30 mouse cellular contexts compared by ENCODE assay signal in genomic region chr1:129148733-129149388, GRCm38 (mm10).
A peak's percentile ranks its signal among the peaks of the same experiment; 100 is the strongest.
DNase-seq lines count a peak whose midpoint lies in the region; ATAC-seq and TF ChIP-seq lines count a peak whose summit lies in the region.
"Had no signal": no experiment of that assay in that cellular context is flagged by ENCODE, and none has a peak within 500 bp of the region (broad histone marks: within the 10 kb centered on the region; RNA-seq: fewer than 3 reads in every experiment).

No protein-coding gene starts in this region.

- H3K4me3 ChIP-seq in forebrain, embryonic 13.5 days = no peak overlapping the region
- H3K4me3 ChIP-seq in forebrain, embryonic 10.5 days = no peak overlapping the region
- H3K4me3 ChIP-seq in kidney, adult 2 months (ENCODE audit: insufficient read depth, low read depth, low read length) = no peak overlapping the region
- no peak overlapping the region for H3K4me3 ChIP-seq in neural tube, embryonic 15.5 days (replicated peaks)
- H3K4me3 ChIP-seq: embryonic facial prominence, embryonic 10.5 days; embryonic facial prominence, embryonic 15.5 days; forebrain, embryonic 15.5 days; gastrocnemius, adult 2 months; heart, embryonic 13.5 days; hindbrain, embryonic 13.5 days; layer of hippocampus, adult 2 months; left cerebral cortex, adult 2 months; liver, embryonic 12.5 days; megakaryocyte, embryonic 14.5 days; midbrain, embryonic 13.5 days had no signal

- H3K9ac ChIP-seq in forebrain, embryonic 13.5 days = no peak overlapping the region
- H3K9ac ChIP-seq in neural tube, embryonic 15.5 days (replicated peaks) = no peak overlapping the region
- H3K9ac ChIP-seq: embryonic facial prominence, embryonic 15.5 days; forebrain, embryonic 15.5 days; heart, embryonic 13.5 days; hindbrain, embryonic 13.5 days; liver, embryonic 12.5 days; liver, postnatal 0 days; midbrain, embryonic 13.5 days had no signal

- peak; percentile 27; the same call in 1 of the 2 replicates for ATAC-seq in forebrain, embryonic 13.5 days
- ATAC-seq in neural tube, embryonic 15.5 days (ENCODE audit: low FRiP score) = no peak
- ATAC-seq: forebrain, embryonic 15.5 days; intestine, postnatal 0 days; liver, embryonic 12.5 days; liver, postnatal 0 days; midbrain, embryonic 13.5 days had no signal

- no peak overlapping the region for H3K27ac ChIP-seq in forebrain, embryonic 13.5 days
- H3K27ac ChIP-seq in forebrain, embryonic 10.5 days = no peak overlapping the region
- no peak overlapping the region; the same call in 1 of the 2 replicates for H3K27ac ChIP-seq in kidney, adult 2 months (ENCODE audit: insufficient read depth, low read depth, low read length)
- no peak overlapping the region for H3K27ac ChIP-seq in neural tube, embryonic 15.5 days (replicated peaks)
- H3K27ac ChIP-seq: embryonic facial prominence, embryonic 10.5 days; embryonic facial prominence, embryonic 15.5 days; forebrain, embryonic 15.5 days; gastrocnemius, adult 2 months; heart, embryonic 13.5 days; hindbrain, embryonic 13.5 days; layer of hippocampus, adult 2 months; left cerebral cortex, adult 2 months; liver, embryonic 12.5 days; midbrain, embryonic 13.5 days had no signal

- no peaks in the 10 kb centered on the region for H3K27me3 ChIP-seq in forebrain, embryonic 13.5 days
- H3K27me3 ChIP-seq in forebrain, embryonic 10.5 days (ENCODE audit: poor library complexity, severe bottlenecking) = no peaks in the 10 kb centered on the region
- no peaks in the 10 kb centered on the region for H3K27me3 ChIP-seq in kidney, adult 2 months (replicated peaks; ENCODE audit: control insufficient read depth, insufficient read depth, low read length)
- H3K27me3 ChIP-seq in neural tube, embryonic 15.5 days (replicated peaks) = no peaks in the 10 kb centered on the region
- H3K27me3 ChIP-seq: embryonic facial prominence, embryonic 15.5 days; forebrain, embryonic 15.5 days; heart, embryonic 13.5 days; hindbrain, embryonic 13.5 days; liver, embryonic 12.5 days; megakaryocyte, embryonic 14.5 days; midbrain, embryonic 13.5 days had no signal

- no peaks in the 10 kb centered on the region for H3K9me3 ChIP-seq in forebrain, embryonic 13.5 days (replicated peaks)
- H3K9me3 ChIP-seq in forebrain, embryonic 10.5 days = no peaks in the 10 kb centered on the region
- no peaks in the 10 kb centered on the region for H3K9me3 ChIP-seq in neural tube, embryonic 15.5 days (replicated peaks)
- H3K9me3 ChIP-seq: embryonic facial prominence, embryonic 10.5 days; embryonic facial prominence, embryonic 15.5 days; forebrain, embryonic 15.5 days; G1E; heart, embryonic 13.5 days; hindbrain, embryonic 13.5 days; liver, embryonic 12.5 days; megakaryocyte, embryonic 14.5 days; midbrain, embryonic 13.5 days had no signal

- no peaks in the 10 kb centered on the region for H3K36me3 ChIP-seq in forebrain, embryonic 13.5 days (ENCODE audit: poor library complexity, severe bottlenecking)
- H3K36me3 ChIP-seq in forebrain, embryonic 10.5 days (replicated peaks) = no peaks in the 10 kb centered on the region
- H3K36me3 ChIP-seq in kidney, adult 2 months (ENCODE audit: control insufficient read depth, insufficient read depth, low read length) = no peaks in the 10 kb centered on the region
- H3K36me3 ChIP-seq in neural tube, embryonic 15.5 days = no peaks in the 10 kb centered on the region
- H3K36me3 ChIP-seq: embryonic facial prominence, embryonic 10.5 days; embryonic facial prominence, embryonic 15.5 days; forebrain, embryonic 15.5 days; G1E; heart, embryonic 13.5 days; hindbrain, embryonic 13.5 days; liver, embryonic 12.5 days; midbrain, embryonic 13.5 days had no signal

- H3K4me1 ChIP-seq in forebrain, embryonic 13.5 days = 0 out of 2 replicates have a peak, but pooled peaks cover 4% of the 10 kb centered on the region
- peaks cover 5% of the 10 kb centered on the region for H3K4me1 ChIP-seq in forebrain, embryonic 10.5 days
- H3K4me1 ChIP-seq in kidney, adult 2 months (ENCODE audit: control insufficient read depth, insufficient read depth, low read length) = no peaks in the 10 kb centered on the region
- peaks cover 6% of the 10 kb centered on the region for H3K4me1 ChIP-seq in neural tube, embryonic 15.5 days
- H3K4me1 ChIP-seq: embryonic facial prominence, embryonic 15.5 days; liver, embryonic 12.5 days; megakaryocyte, embryonic 14.5 days; midbrain, embryonic 13.5 days had no signal

- no peak for DNase-seq in forebrain, embryonic 10.5 days (ENCODE audit: extremely low spot score, low spot score)
- DNase-seq in kidney, adult 2 months = peak; percentile 5
- no peak for DNase-seq in kidney, postnatal 14 days
- DNase-seq in neural tube, embryonic 10.5 days (ENCODE audit: extremely low spot score, low spot score) = peak; percentile 18
- no peak for DNase-seq in urinary bladder, postnatal 14 days (ENCODE audit: low spot score)
- no peak for DNase-seq in gastrocnemius, postnatal 36 days
- DNase-seq: adrenal gland, postnatal 10 days; cerebellum, adult 11 months; cerebellum, adult 9-10 months; cerebellum, postnatal 36 days; gastrocnemius, adult 2 months; heart, postnatal 10 days; liver, postnatal 0 days; lung, postnatal 4 days; retina, postnatal 1 day; right cerebral cortex, postnatal 14 days had no signal

- TF ChIP-seq CTCF in kidney, adult 2 months (conservative IDR thresholded peaks at IDR 0.05; ENCODE audit: insufficient read depth, insufficient read length, low read depth, low read length) = no peak

- no peak overlapping the region for H3K4me2 ChIP-seq in forebrain, embryonic 13.5 days
- no peak overlapping the region for H3K4me2 ChIP-seq in neural tube, embryonic 15.5 days
- H3K4me2 ChIP-seq: embryonic facial prominence, embryonic 15.5 days; forebrain, embryonic 15.5 days; heart, embryonic 13.5 days; hindbrain, embryonic 13.5 days; liver, embryonic 12.5 days; midbrain, embryonic 13.5 days had no signal

- intact Hi-C loops in gastrocnemius, postnatal 36 days (cut with DNase I) = no loop called here

- WGBS in forebrain, embryonic 13.5 days = 77% methylated on average over 7 of the region's 7 CpGs
- WGBS in forebrain, embryonic 10.5 days = 71% methylated on average over 7 of the region's 7 CpGs
- WGBS in kidney, adult 2 months = 40% methylated on average over 7 of the region's 7 CpGs
- WGBS in neural tube, embryonic 15.5 days = 48% methylated on average over 7 of the region's 7 CpGs

- no peak for TF ChIP-seq POLR2A in kidney, adult 2 months (IDR thresholded peaks at IDR 0.05; ENCODE audit: low read depth, low read length)

Comparison
In these comparisons a context has a peak if more than half of its experiments do, and no peak if none do; other contexts are left out.
1. DNase-seq: peak in kidney, adult 2 months (single experiment) and neural tube, embryonic 10.5 days (single experiment); none in forebrain, embryonic 10.5 days (single experiment), kidney, postnatal 14 days (single experiment), urinary bladder, postnatal 14 days (single experiment) and gastrocnemius, postnatal 36 days (0 of 2).